Mouse (Mus musculus): ENCODE measurements around the gene Speg. TPM values are rescaled to one million over a fixed set of nuclear protein-coding genes. Genes with fewer than 3 reads are reported as not detected.

Speg gene
- polyA plus RNA-seq, 1 experiment, result 34.6 TPM

DNA sequence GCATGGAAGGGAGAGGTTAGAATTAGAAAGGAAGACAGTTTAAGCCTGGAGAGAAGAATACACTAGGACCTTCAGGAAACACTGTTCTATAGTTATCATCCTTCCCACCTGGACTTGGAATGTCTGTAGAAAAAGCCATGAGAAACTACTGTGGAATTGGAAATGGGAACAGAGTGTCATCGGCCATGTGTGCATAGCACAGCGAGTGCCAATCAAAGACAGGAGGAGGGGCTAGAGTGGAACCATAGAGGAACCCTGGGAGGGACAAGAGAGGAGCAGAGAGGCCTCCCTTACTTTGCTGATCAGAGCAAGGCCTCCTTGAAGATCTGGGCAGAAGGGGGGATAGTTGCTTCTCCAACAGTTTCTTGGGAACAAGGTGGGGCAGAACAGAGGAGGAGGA is 4.1 kb downstream of the Speg start:
- Histone ChIP-seq H3K36me3 (ENCODE audit: control insufficient read depth, insufficient read depth, low read length) (no peaks in the 10 kb centered on the region), H3K4me1 (ENCODE audit: control insufficient read depth, insufficient read depth, low read length) (no peaks in the 10 kb centered on the region; the same call in 1 of the 2 replicates), H3K27ac (ENCODE audit: insufficient read depth, low read depth, low read length) (no peak overlapping the region), H3K27me3 (replicated peaks; ENCODE audit: control insufficient read depth, insufficient read depth, low read length) (no peaks in the 10 kb centered on the region), H3K4me3 (ENCODE audit: insufficient read depth, low read depth, low read length) (no peak overlapping the region)
- DNase-seq, result no peak
- 80% methylated on average over 2 of the region's 2 CpGs for WGBS
- TF ChIP-seq CTCF (conservative IDR thresholded peaks at IDR 0.05; ENCODE audit: insufficient read depth, insufficient read length, low read depth, low read length) (no peak), POLR2A (IDR thresholded peaks at IDR 0.05; ENCODE audit: low read depth, low read length) (no peak)

DNA sequence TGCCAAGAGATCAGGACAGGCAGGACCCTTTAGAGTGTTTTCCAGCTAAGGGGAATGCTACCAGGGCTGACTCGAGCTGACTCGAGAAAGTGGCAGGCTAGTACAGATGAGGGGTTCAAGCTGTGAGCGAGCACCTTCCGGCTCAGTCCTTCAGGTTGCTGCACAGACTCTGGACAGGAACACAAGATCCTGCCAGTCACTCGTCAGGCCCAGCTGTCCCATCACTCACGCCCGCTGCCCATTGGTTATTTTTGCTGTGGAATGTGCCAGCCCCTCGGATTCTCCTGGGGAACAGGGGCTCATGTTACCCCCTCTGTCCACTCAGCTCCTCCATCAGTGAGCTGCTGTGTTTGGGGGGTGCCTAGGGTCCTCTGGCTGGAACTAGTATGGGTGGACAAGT is 4.8 kb downstream of the Speg start:
- no peaks in the 10 kb centered on the region for H3K36me3 ChIP-seq (ENCODE audit: control insufficient read depth, insufficient read depth, low read length)
- TF ChIP-seq CTCF (conservative IDR thresholded peaks at IDR 0.05; ENCODE audit: insufficient read depth, insufficient read length, low read depth, low read length) (no peak), POLR2A (IDR thresholded peaks at IDR 0.05; ENCODE audit: low read depth, low read length) (no peak)
- H3K4me1 ChIP-seq (ENCODE audit: control insufficient read depth, insufficient read depth, low read length), result no peaks in the 10 kb centered on the region; the same call in 1 of the 2 replicates
- WGBS, result 73% methylated on average over 8 of the region's 8 CpGs
- H3K27me3 ChIP-seq (replicated peaks; ENCODE audit: control insufficient read depth, insufficient read depth, low read length), result no peaks in the 10 kb centered on the region
- no peak overlapping the region for H3K4me3 ChIP-seq (ENCODE audit: insufficient read depth, low read depth, low read length)
- no peak overlapping the region for H3K27ac ChIP-seq (ENCODE audit: insufficient read depth, low read depth, low read length)
- no peak for DNase-seq

DNA sequence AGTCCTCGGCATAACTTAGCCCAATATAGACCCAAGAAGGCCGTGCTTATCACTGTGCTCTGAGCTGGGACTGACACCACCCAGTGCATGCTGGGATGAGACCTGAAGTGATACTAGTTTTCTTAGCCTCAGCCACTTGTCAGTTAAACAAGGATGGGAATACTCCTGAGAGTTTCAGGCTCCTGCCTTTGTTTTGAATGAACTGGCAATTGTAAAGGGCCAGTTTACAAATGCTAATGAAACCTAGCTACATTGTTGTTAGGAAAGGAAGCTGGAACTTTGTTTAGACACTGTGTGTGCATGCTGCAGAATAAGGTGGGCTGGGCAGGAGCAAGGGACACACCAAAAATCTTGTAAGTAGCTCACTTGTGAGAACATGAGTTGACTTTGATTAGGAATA is 5.9 kb downstream of the Speg start:
- Histone ChIP-seq H3K27ac (ENCODE audit: insufficient read depth, low read depth, low read length) (no peak overlapping the region), H3K36me3 (ENCODE audit: control insufficient read depth, insufficient read depth, low read length) (no peaks in the 10 kb centered on the region), H3K4me1 (ENCODE audit: control insufficient read depth, insufficient read depth, low read length) (no peaks in the 10 kb centered on the region; the same call in 1 of the 2 replicates), H3K4me3 (ENCODE audit: insufficient read depth, low read depth, low read length) (no peak overlapping the region), H3K27me3 (replicated peaks; ENCODE audit: control insufficient read depth, insufficient read depth, low read length) (no peaks in the 10 kb centered on the region)
- DNase-seq, result no peak
- TF ChIP-seq CTCF (conservative IDR thresholded peaks at IDR 0.05; ENCODE audit: insufficient read depth, insufficient read length, low read depth, low read length) (no peak), POLR2A (IDR thresholded peaks at IDR 0.05; ENCODE audit: low read depth, low read length) (no peak)
- WGBS, result 87% methylated on average over 2 of the region's 2 CpGs

DNA sequence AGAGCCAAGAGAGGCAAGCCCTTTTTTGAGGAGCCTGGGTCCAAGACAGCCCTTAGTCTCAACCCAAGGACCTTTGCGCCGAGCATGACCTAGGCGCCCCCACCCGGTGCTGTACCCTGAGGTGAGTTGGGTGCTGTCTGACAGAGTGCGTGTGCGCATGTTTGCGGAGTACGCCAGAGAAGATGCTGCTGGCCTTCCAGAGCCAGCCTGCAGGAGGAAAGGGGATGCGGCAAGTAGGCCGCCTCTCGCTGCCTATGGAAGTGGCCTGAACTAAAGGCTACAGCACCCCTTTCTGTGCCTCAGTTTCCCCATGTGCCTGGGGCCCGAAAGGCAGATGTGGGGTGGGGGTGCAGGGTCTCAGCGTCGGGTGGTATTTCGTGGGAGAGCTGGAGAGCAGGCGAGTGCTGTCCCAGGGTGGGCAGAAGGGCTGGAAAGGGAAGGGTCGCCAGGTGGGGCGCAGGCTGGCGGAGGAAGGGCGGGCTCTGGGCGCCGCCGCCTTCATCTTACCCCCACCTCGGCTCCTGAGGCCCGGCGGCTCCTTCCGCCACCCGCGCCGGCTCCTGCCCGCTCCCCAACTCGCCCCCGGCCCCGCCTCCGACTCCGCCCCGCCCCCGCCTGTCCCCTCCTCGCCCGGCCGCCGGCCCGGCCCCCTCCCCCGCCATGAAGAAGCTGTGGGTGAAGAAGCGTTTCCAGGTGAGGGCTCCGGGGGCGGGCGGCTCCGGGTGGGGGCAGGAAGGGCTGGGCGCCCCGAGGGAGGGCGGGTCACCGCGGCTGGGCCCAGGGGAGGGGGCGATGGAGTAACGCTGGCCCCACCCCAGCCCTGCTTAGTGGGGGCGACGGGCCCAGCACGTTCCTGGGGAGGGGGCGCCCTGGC is 6.6 kb downstream of the Speg start:
- peak overlapping the region; percentile 47 for H3K4me3 ChIP-seq (ENCODE audit: insufficient read depth, low read depth, low read length)
- TF ChIP-seq CTCF (conservative IDR thresholded peaks at IDR 0.05; ENCODE audit: insufficient read depth, insufficient read length, low read depth, low read length) (no peak), POLR2A (IDR thresholded peaks at IDR 0.05; ENCODE audit: low read depth, low read length) (no peak)
- no peak overlapping the region for H3K27ac ChIP-seq (ENCODE audit: insufficient read depth, low read depth, low read length)
- no peaks in the 10 kb centered on the region for H3K36me3 ChIP-seq (ENCODE audit: control insufficient read depth, insufficient read depth, low read length)
- no peaks in the 10 kb centered on the region for H3K27me3 ChIP-seq (replicated peaks; ENCODE audit: control insufficient read depth, insufficient read depth, low read length)
- no peaks in the 10 kb centered on the region; the same call in 1 of the 2 replicates for H3K4me1 ChIP-seq (ENCODE audit: control insufficient read depth, insufficient read depth, low read length)
- peak; percentile 31 for DNase-seq
- WGBS, result 13% methylated on average over 48 of the region's 60 CpGs

DNA sequence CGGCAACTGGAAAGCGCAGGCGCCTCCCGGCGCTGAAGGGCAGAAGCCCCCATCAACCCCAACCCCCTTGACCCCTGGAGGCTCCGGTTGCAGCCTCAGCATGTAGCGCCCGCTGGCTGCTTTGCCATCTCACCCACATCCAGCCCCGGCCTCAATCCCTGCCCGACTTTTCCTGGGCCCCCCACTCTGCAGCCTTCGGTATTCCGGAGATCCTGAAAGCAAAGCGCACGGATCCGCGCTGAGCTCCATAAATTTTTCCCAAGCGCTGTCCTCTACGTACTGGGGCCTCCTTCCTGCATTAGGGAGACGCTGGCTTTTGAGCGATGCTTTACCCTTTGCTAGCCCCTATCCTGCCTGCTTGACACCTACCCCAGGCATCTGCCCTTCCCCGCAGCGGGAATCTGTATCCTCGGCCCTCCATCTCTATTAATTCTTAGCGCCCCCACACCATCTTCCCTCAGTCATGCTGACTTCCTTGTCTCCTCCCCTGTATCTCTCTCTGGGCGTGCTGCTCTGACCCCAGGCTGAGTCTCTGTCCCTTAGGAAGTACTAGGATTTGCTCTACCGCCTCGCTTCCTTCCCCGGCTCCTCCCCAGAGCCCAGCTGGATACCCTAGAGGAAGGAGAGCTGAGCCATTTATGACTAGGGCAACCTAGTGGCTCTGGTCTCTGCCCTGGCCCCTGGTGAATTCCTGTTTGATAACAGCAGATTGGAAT is 7.4 kb downstream of the Speg start:
- Histone ChIP-seq H3K4me3 (ENCODE audit: insufficient read depth, low read depth, low read length) (peak overlapping the region; percentile 47), H3K4me1 (ENCODE audit: control insufficient read depth, insufficient read depth, low read length) (no peaks in the 10 kb centered on the region; the same call in 1 of the 2 replicates), H3K27me3 (replicated peaks; ENCODE audit: control insufficient read depth, insufficient read depth, low read length) (no peaks in the 10 kb centered on the region), H3K27ac (ENCODE audit: insufficient read depth, low read depth, low read length) (0 out of 2 replicates have a peak overlapping the region, but pooled peaks have one; percentile 8), H3K36me3 (ENCODE audit: control insufficient read depth, insufficient read depth, low read length) (no peaks in the 10 kb centered on the region)
- TF ChIP-seq CTCF (conservative IDR thresholded peaks at IDR 0.05; ENCODE audit: insufficient read depth, insufficient read length, low read depth, low read length), result no peak
- TF ChIP-seq POLR2A (IDR thresholded peaks at IDR 0.05; ENCODE audit: low read depth, low read length), result no peak
- 5% methylated on average over 28 of the region's 28 CpGs for WGBS
- peak; percentile 60 for DNase-seq

DNA sequence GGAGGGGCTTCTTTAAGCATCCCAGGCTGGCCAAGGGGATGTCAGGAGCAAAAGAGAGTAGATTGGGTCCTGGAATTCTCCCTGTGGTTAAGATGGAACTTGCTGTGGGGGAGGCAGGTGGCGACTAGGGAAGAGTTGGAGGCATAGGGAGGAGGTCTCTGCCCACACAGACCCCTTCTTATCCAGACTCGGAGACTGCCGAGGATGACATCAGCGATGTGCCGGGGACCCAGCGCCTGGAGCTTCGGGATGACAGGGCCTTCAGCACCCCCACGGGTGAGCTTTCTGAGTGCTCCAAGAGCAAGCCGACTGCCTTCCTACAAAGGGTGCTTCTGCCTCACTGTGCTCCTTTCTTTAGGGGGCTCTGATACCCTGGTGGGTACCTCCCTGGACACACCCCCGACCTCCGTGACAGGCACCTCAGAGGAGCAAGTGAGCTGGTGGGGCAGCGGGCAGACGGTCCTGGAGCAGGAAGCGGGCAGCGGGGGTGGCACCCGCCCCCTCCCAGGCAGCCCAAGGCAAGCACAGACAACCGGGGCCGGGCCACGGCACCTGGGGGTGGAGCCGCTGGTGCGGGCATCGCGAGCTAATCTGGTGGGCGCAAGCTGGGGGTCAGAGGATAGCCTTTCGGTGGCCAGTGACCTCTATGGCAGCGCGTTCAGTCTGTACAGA is 9.5 kb downstream of the Speg start:
- Histone ChIP-seq H3K4me1 (ENCODE audit: control insufficient read depth, insufficient read depth, low read length) (no peaks in the 10 kb centered on the region; the same call in 1 of the 2 replicates), H3K27me3 (replicated peaks; ENCODE audit: control insufficient read depth, insufficient read depth, low read length) (no peaks in the 10 kb centered on the region; the same call in 1 of the 2 replicates), H3K27ac (ENCODE audit: insufficient read depth, low read depth, low read length) (no peak overlapping the region), H3K4me3 (ENCODE audit: insufficient read depth, low read depth, low read length) (no peak overlapping the region), H3K36me3 (ENCODE audit: control insufficient read depth, insufficient read depth, low read length) (no peaks in the 10 kb centered on the region)
- DNase-seq, result no peak
- 69% methylated on average over 27 of the region's 27 CpGs for WGBS
- no peak for TF ChIP-seq CTCF (conservative IDR thresholded peaks at IDR 0.05; ENCODE audit: insufficient read depth, insufficient read length, low read depth, low read length)
- no peak for TF ChIP-seq POLR2A (IDR thresholded peaks at IDR 0.05; ENCODE audit: low read depth, low read length)
